Mouse (Mus musculus) central nervous system, embryonic 11.5 days (tissue): Measurements from ENCODE around the gene Hikeshi. TPM values are rescaled to one million over a fixed set of nuclear protein-coding genes. Genes with fewer than 3 reads are reported as not detected.

Source experiments
- polyA plus RNA-seq: library from polyadenylated mRNA; depleted of rRNA; stranded (reverse); fragments of >200 nt; gene quantifications from 2 replicates; pipeline ENCODE4 v1.2.3, GENCODE M21; 2012; rRNA removed

Gene Hikeshi
- 71.6 and 87.3 TPM in 2 replicates for polyA plus RNA-seq

DNA sequence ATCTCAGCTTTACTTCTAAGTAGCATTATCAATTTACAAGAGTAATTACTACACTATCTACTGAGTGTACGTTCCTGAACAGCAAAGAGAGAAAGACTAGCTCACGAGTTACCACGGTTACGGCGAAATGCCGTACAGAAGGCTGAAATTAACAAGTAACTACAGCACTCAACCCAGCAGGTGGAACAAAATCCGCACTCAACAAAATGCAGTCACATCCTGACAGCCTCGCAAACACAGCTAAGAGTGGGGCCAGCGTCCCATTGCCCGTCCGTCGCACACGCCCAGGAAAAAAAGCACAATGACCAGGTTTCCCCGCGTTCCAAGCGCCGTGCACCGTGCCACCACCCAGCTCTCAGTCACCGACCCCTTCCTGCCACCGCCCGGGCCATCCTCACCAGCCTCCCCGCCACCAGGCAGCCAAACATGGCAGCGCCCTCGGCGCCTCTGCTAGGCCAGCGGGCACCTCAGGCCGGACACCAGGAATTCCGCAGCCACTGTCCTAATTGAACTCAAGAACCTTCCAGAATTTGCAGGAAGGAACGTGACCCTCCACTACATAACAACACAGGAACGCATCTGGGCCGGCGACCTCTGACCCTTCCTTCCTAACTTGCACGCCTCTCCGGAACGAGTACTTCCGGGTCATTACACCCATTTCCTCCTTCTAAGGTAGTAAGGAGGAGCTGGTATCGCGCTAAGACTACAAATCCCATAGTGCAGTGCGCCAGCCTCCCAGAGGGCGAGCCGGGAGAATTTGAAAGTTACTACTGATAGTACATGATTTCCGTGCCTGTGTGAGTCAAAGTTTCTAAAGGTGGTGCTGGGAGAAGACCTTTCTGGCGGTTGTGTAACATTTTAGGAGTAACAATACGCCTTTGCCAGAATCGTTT is at the start of gene Hikeshi:
Gene Hikeshi, minus strand, starts transcription at position 634 of the 893 bp plus-strand sequence.

DNA sequence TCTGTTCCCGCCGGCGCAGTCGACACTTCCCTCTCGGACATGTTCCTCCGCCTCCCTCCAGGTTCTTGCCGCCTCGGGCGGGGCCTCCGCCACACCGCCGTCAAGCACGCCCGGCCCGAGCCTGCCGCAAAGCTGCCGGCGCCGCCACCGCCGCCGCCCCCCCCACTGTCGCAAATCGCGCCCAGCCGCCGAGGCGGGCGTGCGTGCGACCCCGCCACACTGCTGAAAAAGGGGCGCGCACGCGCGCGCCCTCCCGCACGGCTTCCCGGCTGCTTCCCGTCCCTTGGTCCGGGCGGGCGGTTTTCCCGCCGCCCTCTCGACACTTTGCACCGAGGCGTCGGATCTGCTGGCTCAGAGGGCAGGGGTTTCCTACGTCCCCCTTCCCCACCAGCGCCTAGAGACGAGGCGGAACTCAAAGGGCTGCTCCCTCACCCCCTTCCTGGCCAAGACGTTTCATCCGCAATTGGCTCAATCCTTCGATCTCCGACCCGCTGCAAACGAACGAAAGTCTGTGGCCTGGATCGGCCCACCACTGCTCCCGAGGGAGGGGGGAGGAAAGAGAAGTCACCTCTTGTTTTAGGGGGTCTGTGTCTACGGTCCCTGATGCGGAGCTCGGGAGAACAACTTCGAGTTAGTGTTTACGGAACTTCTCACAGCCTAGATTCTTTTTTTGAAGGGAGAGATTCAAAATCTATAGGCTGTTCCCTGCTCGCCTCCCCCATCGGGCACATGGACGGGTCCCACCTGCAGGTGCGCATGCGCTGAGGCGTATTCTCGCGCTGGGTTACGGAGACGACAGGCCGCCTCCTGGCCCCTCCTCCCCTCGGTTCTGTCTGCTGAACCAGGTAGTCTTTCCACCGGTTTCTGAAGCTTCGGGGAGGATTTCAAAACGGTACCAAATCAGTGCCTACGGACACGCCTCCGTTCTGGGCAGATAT is 39.8 kb upstream of the Hikeshi start, which contains the start of gene Eed:
Gene Eed, minus strand, starts transcription at position 499 of the 938 bp plus-strand sequence.

DNA sequence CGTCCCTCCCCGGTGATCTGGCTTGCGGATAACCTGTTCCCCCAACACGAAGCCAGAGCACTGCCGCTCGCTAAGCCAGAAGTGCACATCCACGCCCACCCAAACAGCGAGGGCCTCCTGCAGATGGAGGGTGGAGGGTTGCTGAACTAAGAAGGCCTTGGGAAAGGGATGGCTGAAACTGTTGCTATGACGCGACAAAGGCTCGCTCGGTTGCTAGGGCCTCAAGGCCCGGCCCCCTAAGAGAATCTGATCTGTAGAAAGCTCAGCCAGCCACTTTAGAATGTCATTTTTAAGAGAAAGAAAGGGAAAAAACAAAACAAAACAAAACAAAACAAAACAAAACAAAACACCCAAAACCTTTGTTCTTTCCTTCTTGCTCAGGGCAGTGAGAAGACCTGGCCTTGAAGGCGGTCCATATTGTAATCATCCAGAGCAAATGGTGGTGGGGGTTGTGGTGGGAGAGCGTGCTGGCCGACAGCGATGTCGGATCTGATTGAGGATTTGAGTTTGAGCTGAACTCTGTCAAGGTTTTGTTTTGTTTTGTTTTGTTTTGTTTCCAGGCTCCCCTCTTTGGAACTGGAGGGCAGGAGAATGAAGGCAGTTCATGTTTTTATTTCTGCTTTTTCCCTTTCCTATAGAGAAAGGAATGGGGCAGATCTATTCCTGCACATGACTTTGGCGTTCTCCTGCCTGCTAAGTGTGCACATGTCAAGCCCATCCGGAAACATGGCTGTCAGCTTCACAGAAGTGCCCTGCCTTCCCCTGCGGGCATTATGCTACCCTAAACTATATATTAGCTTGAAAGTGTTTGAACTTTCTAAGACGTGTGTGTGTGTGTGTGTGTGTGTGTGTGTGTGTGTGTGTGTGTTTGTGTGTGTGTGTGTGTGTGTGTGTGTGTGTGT is 37.3 kb downstream of the Hikeshi start, which contains the start of gene Ccdc81:
Gene Ccdc81, minus strand, starts transcription at position 188 of the 902 bp plus-strand sequence.

Other genes starting within 250 kb of the Hikeshi start
- 0.32 and 0.52 TPM in 2 replicates for gene Ccdc81, start 37.6 kb downstream of the Hikeshi start, polyA plus RNA-seq
- gene Eed, start 39.8 kb upstream of the Hikeshi start, polyA plus RNA-seq = 110 and 121 TPM in 2 replicates
- 80.6 and 146 TPM in 2 replicates for gene Picalm, start 189.0 kb upstream of the Hikeshi start, polyA plus RNA-seq